Mouse (Mus musculus) telencephalon, adult 2 months (tissue): ENCODE data around the gene Mogat1.
"Not testable (repeated sequence)": the region's sequence is repeated elsewhere in the genome, so short reads cannot be mapped to it uniquely, and the experiment has no call there.

Experiments used
- DNase-seq: peaks from one replicate; pipeline ENCODE4 v3.0.0-alpha.2; 2011; ENCODE audit warnings: low read depth, low spot score

The Mogat1 gene

DNA sequence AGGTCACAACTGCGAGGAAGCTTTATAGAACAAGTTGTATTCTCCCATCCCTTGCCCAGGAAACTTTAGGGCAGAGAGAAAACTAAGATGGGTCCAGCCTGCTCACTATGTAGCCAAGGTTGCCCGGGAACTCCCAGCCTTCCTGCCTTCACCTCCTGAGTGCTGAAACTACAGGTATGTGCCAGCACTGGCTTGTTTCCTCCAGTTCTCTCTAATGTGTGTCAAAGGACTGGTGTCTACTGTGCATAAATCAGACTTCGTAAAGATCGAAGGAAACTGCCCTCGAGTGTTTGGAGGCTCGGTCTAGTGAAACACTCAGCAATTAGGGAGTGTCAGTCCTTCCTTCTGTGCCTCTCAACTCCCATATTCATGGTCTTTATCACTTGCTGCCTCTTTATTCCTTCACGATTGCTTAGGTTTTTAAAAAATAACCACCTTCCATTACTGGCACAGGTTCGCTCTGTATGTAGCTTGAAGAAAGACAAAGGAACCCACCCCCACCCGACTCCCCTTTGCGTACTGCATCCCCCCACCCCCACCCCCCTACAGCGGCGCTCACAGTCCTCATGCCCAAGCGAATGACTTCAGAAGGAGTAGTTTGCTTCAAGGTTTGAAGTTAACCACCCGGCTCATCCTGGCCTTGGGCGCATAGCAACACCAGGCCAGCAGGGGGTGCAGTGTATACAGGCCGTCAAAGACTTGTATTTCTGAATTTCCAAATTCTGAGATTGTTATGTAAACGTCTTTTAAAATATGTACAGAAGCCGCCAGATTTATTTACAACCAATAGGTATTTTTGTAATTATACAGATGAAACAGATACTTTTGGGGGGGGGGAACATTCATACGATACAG is 25.7 kb downstream of the Mogat1 start:
- DNase-seq, result peak; percentile 72

- DNase-seq, result peak; percentile 96
These were observed 26.8 kb downstream of the Mogat1 start for GRCm38 (mm10) chr1:78537494-78538010.

DNA sequence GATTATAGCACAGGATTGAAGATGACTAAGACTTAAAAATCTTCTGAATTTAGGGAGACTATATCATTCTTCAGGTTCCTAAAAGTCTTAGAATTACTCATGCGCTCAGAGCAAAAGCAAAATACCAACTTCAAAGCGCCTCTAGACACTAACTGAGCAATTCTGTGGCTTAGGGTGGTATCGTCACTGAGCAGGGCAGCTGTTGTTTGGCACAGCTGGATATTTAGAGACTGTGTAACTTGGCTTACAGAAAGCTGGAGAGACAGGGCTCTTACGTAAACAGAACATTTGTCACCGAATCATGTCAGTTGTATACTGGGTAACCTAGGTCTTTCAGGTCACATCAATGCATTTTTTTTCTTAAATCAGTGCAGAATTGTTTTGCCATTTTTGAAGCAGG is 27.6 kb downstream of the Mogat1 start:
- no peak for DNase-seq

DNA sequence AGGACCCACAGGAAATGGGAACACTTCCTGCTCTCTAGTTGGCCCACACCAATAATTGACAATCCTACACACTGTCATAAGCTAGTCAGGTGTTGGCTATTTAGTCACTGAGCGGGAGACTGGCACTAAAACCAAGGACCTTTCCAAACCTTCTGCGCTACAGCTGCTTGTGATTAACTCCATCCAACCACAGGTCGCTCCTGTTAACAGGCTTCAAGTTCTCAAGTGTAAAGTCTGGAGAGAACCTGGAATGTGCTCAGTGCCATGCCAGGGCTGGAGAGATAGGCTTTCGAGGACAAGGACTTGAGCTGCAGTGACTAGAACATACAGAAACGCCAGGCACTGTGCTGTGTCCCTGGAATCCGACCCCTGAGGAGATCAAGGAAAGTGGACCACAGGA is 28.4 kb downstream of the Mogat1 start:
- DNase-seq, result no peak

GRCm38 (mm10) chr1:78543631-78544030 is 32.8 kb downstream of the Mogat1 start:
- DNase-seq, result not testable (repeated sequence)

DNA sequence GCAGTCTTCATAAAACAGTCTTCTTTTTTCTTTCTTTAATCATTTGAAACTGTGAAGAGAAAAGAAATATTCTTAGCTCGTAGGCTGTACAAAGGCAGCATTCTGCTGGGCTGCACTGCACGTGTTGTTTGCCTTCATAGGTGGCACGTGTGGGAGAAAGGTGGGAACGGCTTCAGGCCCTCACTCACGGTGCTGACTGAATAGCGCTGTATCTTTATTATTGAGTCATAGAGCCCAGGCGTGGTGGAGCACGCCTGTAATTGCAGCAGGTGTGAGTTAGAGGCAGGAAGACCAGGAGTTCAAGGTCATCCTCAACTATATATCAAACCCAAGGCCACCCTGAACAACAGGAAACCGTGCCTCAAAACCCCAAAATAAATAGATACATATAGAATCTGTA is 35.5 kb downstream of the Mogat1 start:
- DNase-seq, result no peak

GRCm38 (mm10) chr1:78548961-78549360 is 38.2 kb downstream of the Mogat1 start:
- DNase-seq, result no peak

- DNase-seq, result no peak
These were observed 43.3 kb downstream of the Mogat1 start for GRCm38 (mm10) chr1:78554012-78554666.

GRCm38 (mm10) chr1:78566963-78567362 is 56.2 kb downstream of the Mogat1 start:
- DNase-seq, result no peak

DNA sequence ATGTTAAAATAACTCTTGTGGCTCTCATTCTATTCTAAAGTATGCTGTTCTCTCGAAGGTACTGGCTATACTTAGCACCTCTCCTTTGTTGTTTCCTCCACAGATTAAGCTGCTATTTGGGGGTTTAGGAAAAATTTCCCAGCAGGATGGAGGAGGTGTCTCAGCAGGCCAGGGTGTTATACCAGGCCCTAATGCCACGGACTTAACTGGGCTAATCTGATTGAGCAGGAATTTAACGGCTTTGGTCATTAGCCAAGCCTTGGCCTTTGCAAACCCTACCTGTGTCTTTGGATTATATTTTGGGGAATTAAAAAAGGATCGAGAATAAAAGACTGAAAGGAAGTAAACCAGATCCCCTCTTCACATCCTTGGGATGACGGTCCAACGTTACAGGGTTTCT is 56.6 kb downstream of the Mogat1 start:
- DNase-seq, result no peak

DNA sequence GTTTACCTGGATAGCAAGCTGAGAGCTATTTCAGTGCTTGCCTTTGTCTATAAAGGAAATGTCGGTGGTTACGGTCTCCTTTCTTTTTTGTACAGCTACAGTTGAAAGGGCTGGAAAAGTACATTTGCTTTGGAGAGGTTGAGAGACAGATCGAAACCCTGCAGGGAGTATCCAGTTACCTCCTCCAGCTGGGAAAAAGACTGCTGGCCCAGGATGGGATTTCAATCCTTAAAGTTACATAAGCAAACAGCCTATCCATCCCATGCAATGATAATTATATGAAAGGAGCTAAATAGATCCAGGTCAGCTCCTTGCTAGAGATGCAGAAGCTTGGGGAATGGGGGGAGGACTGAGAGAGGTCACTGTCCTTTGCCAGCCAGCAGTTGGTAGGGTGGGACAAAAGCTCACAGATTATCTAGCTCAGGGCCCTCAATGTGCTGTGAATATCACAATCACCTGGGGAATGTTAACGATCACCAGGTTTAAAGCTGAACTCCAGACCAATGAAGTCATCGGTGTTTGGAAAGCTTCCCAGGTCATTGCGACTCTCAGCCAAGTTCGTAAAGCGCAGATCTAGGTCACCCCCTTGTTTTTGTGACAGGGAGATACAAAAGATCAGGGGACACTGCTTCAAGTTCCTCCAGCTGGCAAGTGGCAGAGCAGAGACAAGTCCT is 57.2 kb downstream of the Mogat1 start:
- DNase-seq, result no peak

DNA sequence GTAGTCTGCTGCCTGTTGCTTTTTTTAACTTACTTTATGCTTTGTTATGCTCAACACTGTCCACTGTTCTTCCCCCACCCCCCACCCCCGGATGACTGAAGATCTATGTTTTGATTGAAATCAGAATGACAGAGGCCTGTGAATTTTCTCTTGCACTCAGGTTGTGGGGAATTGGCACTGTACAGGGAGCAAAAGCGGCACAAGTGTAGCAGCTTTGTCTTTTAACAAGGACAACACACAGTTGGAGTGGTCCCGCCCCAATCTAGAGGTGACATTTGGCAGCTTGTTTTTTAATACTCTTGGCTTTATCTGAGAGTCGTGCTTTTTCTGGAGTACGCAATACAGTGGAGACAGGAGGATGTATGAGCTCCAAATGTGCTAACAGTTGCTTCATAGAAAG is 58.8 kb downstream of the Mogat1 start:
- no peak for DNase-seq

DNA sequence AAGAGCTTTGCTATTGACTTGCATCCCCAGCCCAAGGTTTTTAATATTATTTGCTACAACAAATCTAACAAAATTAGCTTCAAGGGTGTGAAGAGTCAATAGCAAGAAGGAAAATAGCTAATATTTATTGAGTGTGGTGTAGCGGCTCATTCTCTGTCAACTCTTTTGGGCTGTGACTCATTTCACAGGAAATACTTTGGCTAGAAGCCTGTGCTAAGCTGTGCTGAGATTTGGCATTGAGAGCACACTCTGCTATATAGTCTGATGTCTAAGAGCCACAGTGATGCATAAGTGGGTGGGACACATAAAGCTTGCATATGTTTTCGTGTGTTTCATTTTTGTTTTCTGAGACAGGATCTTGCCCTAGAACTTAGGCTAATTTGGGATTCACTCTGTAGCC is 74.3 kb downstream of the Mogat1 start:
- DNase-seq, result no peak

GRCm38 (mm10) chr1:78586986-78587385 is 76.2 kb downstream of the Mogat1 start:
- DNase-seq, result no peak
